Mouse (Mus musculus): ENCODE data around the gene Spata7.

DNA sequence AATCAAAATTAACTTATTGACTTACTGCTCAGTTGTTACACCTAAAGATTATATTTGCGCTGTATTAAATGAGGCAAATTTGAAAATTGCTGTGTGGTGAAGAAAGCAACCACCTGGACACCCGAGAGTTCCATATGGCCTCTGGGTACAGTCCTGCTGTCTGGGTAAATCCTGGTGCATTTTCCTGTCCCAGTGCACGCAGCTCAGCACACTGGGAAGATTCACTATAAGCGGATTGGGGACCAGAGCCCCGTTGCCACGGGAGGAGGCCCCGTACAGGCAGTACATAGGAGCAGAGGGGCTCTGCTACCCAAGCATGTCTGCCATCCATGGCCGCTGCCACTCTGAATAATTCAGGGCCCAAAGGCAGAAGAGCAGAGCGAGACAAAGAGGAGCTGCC, 73.6 kb downstream of the Spata7 start:
- TF ChIP-seq CTCF (IDR thresholded peaks at IDR 0.05) = no peak
- TF ChIP-seq EP300 (IDR thresholded peaks at IDR 0.05; ENCODE audit: insufficient read depth, low read depth, low read length) = no peak
